Mouse (Mus musculus) lung, adult 2 months (tissue): ENCODE measurements around the gene Rrn3. TPM values are rescaled to one million over a fixed set of nuclear protein-coding genes. Genes with fewer than 3 reads are reported as not detected.
A peak's percentile ranks its signal among the peaks of the same experiment; 100 is the strongest.
"Not testable (repeated sequence)": the region's sequence is repeated elsewhere in the genome, so short reads cannot be mapped to it uniquely, and the experiment has no call there.

Experiments used
- DNase-seq: peaks from one replicate; pipeline ENCODE4 v3.0.0; 2022
- H3K4me1 ChIP-seq: fragments of 200-500 bp; 2 replicates; pipeline ENCODE4 v1.6.1; 2011; ENCODE audit warnings: low read length; ENCODE audit not compliant: control insufficient read depth, insufficient read depth
- H3K4me3 ChIP-seq: fragments of 200-500 bp; replicated peaks from 2 replicates; pipeline ENCODE3; 2011; ENCODE audit warnings: low read depth, mild to moderate bottlenecking, control low read depth, low read length; ENCODE audit errors: extremely low read depth
- CTCF ChIP-seq: fragments of 200-500 bp; IDR thresholded peaks from 2 replicates; pipeline ENCODE4 v1.5.1; 2011; ENCODE audit warnings: mild to moderate bottlenecking, low read length, control low read depth; ENCODE audit not compliant: insufficient read depth
- POLR2A ChIP-seq: fragments of 200-500 bp; IDR thresholded peaks from 2 replicates; pipeline ENCODE4 v1.6.1; 2011; ENCODE audit warnings: low read depth, mild to moderate bottlenecking, control low read depth, low read length, borderline replicate concordance; ENCODE audit errors: extremely low read depth
- WGBS: fragments of 180-500 bp; shearing (Covaris S2); methylation state at CpG from one replicate; pipeline ENCODE4 v1.1.7; 2018; 5-methylcytosine and 5-hydroxymethylcytosine counted together
- polyA plus RNA-seq: library from polyadenylated mRNA; depleted of rRNA; stranded (reverse); fragments of >200 nt; gene quantifications from 2 replicates; pipeline ENCODE4 v1.2.3, GENCODE M21; 2012

The Rrn3 gene
- polyA plus RNA-seq, 1 experiment = 9.2 TPM

DNA sequence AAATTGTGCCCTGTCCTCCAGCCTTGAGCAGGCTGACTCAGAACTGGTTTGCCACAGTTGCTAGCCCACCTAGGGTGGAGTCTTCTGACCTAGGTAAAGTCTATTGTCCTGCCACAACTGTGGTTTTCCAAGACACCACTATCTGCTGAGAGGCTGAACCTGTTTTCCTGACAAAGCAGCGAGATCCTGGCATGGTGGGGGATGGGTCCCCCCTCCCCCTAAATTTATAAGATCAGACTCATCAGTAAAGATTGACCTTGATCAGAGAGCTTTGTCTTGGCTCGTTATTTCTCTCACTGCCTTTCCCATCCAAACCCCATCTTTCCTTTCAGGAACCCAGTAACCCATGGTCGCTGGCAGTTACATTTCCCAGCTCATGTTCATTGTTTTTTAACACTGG is 30.5 kb upstream of the Rrn3 start:
- TF ChIP-seq POLR2A = no peak
- no peak for TF ChIP-seq CTCF
- WGBS = 56% methylated on average over 3 of the region's 3 CpGs
- DNase-seq = no peak
- Histone ChIP-seq H3K4me1 (no peaks in the 10 kb centered on the region), H3K4me3 (no peak overlapping the region)

DNA sequence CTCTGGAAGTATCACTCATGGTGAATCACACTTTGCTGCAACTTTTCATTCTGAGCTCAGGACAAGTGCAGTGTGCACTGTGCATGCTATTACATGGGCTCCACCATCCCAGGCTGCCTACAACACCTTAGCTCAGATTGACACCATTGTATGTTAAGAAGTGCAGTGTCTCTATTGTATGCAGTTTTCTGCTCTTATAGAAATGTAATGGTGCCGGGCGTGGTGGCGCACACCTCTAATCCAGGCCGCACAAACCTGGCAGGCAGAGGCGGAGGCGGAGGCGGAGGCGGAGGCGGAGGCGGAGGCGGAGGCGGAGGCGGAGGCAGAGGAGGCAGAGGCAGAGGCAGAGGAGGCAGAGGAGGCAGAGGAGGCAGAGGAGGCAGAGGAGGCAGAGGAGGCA is 29.9 kb upstream of the Rrn3 start:
- no peak for DNase-seq
- H3K4me3 ChIP-seq = no peak overlapping the region
- 90% methylated on average over 13 of the region's 13 CpGs for WGBS
- TF ChIP-seq CTCF (no peak), POLR2A (no peak)
- no peaks in the 10 kb centered on the region for H3K4me1 ChIP-seq

DNA sequence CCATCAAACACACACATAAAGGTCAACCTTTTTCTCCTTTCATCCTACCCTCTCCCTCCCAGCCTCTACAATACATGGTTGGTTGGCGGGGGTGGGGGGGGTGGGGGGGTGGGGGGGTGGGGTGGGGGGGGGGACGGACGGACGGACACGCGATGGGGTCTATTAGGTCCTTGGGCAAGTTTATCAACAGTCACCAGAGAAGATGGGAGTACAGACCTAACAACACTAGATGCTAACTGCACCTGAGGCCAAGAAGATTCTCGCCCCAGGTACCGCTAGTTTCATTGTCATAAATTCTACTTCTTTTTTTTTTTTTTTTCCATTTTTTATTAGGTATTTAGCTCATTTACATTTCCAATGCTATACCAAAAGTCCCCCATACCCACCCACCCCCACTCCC is 26.5 kb upstream of the Rrn3 start:
- H3K4me1 ChIP-seq = no peaks in the 10 kb centered on the region
- 54% methylated on average over 8 of the region's 8 CpGs for WGBS
- no peak for TF ChIP-seq POLR2A
- TF ChIP-seq CTCF = no peak
- no peak overlapping the region for H3K4me3 ChIP-seq
- DNase-seq = no peak

DNA sequence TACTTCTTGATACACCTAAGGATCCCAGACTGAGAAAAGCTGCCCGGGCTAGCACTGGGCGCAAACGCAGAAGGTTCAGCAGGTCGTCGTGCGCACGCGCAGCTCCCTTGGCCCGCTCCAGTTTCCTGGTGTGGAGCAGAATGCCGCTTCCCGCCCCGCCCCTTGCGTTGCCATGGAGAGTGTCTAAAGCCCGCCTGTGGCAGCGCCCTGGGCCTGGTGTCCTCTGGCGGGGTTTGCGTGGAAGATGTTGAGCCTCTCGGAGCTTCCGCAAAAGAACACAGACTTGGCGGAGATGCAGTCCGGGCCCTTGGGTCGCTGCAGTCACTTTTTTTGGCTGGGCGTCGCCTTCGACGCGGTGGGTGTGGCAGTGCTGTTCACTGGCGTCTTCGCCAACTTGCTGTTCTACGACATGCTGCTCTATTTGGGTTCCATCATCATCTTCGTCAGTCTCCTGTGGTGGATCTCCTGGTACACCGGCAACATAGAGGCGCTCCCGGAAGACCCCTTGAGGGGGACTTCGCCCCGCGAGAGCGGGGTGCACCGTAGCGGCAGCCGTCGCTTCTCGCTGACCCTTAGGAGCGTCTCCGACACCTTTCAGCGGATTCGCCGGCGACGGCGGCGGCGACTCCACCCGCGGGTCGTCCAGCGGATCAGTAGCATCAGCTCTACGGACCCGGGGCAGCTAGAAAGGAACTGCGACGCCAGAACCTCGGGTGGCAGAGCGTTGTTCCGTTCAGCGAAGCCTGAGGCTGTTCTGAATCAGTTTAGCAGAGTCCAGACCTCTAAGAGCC is 25.9 kb upstream of the Rrn3 start:
- under 1% methylated on average over 65 of the region's 65 CpGs for WGBS
- Histone ChIP-seq H3K4me1 (no peaks in the 10 kb centered on the region), H3K4me3 (peak overlapping the region; percentile 68)
- no peak for TF ChIP-seq CTCF
- peak; percentile 62; the same call in 1 of the 2 replicates for TF ChIP-seq POLR2A
- DNase-seq = peak; percentile 93

DNA sequence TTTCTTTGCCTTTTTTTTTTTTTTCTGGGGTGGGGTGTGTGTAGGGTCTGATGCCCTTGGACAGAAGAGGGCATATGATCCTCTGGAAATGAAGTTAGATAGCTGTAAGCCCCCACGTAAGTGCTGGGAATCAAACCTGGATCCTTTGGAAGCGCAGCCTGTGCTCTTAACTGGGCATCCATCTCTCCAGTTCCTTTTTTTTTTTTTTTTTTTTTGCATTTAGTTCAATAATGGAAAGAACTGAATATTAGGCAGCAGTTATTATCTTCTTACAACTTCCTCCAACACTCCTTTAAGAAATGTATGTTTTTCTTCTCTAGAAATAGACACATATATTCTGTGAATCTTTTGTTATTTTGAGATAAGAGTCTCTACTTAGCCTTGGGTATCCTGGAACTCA is 22.7 kb upstream of the Rrn3 start:
- Histone ChIP-seq H3K4me1 (no peaks in the 10 kb centered on the region), H3K4me3 (no peak overlapping the region)
- 96% methylated on average over 2 of the region's 2 CpGs for WGBS
- no peak for DNase-seq
- TF ChIP-seq POLR2A (no peak), CTCF (no peak)

DNA sequence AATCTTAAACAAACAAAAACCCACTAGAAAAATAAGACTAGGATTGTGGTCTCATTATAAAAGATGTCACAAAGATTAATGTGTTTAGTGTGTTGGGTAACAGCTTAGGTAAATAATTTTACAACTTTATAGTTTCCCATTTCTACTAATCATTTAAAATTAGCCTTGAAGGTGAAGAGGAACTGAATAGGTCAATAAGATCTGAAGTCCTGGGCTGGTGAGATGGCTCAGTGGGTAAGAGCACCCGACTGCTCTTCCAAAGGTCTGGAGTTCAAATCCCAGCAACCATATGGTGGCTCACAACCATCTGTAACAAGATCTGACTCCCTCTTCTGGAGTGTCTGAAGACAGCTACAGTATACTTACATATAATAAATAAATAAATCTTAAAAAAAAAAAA is 17.7 kb upstream of the Rrn3 start:
- not testable (repeated sequence) for H3K4me1 ChIP-seq, H3K4me3 ChIP-seq, DNase-seq
- 86% methylated on average over 1 of the region's 1 CpGs for WGBS

DNA sequence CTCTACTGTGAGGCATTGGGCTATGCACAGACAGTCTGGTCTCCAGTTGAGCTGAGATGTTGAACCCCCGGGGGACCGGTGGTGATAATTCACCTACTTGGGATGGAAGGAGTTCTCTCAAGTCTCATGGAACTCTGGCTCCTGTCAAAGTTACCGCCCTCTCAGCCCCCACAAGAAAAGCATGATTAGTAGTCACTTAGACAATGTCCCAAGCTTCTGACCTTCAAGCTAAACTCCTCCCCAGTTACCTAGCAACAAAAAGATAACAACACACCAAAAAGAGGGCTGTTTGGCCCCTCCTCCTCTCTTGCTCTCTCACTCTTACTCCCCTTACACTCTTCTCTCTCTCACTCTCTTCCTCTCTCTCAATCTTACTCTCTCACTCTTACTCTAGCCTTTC is 16.0 kb upstream of the Rrn3 start:
- no peak for DNase-seq
- 79% methylated on average over 3 of the region's 3 CpGs for WGBS
- Histone ChIP-seq H3K4me1 (no peaks in the 10 kb centered on the region), H3K4me3 (no peak overlapping the region)
- TF ChIP-seq POLR2A (no peak), CTCF (no peak)

DNA sequence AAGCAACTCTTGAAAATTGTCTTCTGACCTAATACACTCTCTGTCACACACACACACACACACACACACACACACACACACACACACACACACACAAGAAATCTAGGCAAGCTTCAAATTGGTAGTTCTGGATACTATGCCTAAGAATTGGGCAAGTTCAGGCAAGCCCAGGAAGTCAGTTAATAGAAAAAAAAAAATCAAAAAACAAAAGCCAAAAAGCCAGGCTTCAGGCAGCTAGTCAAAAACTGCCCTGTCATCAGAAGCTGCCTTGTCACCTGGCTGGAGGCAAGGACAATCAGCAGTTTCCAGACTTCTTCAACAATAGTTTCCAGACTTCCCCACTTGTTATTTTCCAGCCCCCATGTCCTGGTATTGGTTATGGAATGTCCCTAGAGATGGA is 14.1 kb upstream of the Rrn3 start:
- TF ChIP-seq POLR2A = no peak
- TF ChIP-seq CTCF = no peak
- DNase-seq = no peak
- Histone ChIP-seq H3K4me1 (no peaks in the 10 kb centered on the region), H3K4me3 (no peak overlapping the region)

DNA sequence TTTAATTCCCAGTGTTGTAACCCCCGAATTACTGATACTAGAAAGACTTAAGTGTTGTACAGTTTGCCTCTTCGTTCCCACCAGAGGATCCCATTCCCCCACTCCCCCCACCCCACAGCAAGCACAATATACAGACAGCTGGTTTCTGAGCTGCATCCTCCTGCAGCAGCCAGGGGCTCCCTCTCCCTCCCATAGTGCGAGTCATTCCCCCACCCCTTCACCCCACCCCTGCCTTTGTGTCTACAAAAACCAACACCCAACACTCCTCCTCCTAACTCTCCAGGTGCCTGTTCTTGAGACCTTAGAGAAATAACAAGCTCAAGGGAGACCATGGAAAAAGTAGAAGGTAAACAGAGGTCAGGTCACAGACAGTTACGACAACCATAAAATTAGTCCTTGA is 8.9 kb upstream of the Rrn3 start:
- H3K4me1 ChIP-seq, H3K4me3 ChIP-seq, DNase-seq: not testable (repeated sequence)
- 66% methylated on average over 4 of the region's 4 CpGs for WGBS

DNA sequence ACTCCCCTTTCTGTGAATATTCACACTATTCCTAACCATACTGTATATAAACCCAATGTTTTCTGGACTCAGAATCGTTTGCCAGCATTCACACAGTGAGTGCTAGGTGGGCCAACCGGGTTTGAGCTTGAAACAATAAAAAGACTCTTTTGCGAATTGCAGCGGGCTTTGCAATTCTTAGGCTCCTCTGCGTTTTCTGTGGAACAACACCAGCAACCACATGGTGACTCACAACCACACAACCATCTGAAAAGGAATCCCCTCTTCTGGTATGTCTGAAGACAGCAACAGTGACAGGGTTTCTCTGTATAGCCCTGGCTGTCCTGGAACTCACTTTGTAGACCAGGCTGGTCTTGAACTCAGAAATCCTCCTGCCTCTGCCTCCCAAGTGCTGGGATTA is 8.5 kb upstream of the Rrn3 start:
- H3K4me1 ChIP-seq, DNase-seq, H3K4me3 ChIP-seq: not testable (repeated sequence)
- 82% methylated on average over 5 of the region's 5 CpGs for WGBS

DNA sequence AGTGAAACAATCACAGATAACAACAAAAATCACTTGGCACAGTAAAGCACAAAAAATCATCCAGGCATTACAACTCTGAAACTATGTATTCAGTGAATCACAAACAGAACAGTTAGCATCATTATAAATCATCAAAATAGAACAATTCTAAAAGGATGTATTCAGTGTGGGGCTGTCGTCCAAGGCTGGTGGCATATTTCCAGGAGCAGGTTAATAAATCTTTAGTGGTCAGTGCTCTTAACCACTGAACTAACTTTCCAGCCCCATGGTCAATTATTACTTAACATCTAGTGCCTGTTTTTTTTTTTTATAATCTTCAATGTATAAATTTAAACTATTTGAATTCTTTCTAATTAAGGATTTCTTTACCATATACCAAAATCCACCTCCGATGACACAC is 6.5 kb upstream of the Rrn3 start:
- 60% methylated on average over 2 of the region's 2 CpGs for WGBS
- not testable (repeated sequence) for H3K4me3 ChIP-seq, H3K4me1 ChIP-seq, DNase-seq

DNA sequence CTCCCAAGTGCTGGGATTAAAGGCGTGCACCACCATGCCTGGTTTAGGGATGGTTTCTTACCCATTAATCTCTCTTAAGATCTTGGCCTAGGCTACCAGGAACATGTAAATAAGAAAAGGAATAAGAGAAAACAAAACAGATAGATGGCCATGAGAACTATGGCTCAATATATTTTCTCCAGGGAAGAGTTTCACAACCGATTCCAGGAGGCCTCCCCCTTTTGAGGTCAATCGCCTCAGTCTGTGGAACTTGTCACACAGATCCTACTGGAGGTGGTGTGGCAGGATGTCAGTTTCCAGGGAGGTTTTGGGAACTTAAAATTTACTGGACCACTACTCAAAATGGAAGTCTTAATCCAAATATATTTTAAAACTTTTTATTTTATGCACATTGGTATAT is 5.9 kb upstream of the Rrn3 start:
- not testable (repeated sequence) for H3K4me3 ChIP-seq, DNase-seq

More for the DNA sequence above, 5.9 kb upstream of the Rrn3 start:
- not testable (repeated sequence) for H3K4me1 ChIP-seq
- 84% methylated on average over 3 of the region's 3 CpGs for WGBS
